Mouse (Mus musculus): ENCODE data around the gene Atp13a1. TPM values are rescaled to one million over a fixed set of nuclear protein-coding genes. Genes with fewer than 3 reads are reported as not detected.

The Atp13a1 gene
- total RNA-seq (2021): 1 to 10 TPM; 8.4 to 9.4 TPM
- long read RNA-seq, experiment 1, transcript Atp13a1-201 (26 exons, 3,915 nt): major isoform, 23 of 29 reads
- long read RNA-seq, experiment 1, partial matches to known transcripts: 2 of 29 reads
- long read RNA-seq, experiment 1, other reads (novel, unspliced or antisense): 4 of 29 reads
- long read RNA-seq, experiment 2, transcript Atp13a1-201 (26 exons, 3,915 nt): major isoform, 14 of 22 reads
- long read RNA-seq, experiment 2, partial matches to known transcripts: 2 of 22 reads
- long read RNA-seq, experiment 2, other reads (novel, unspliced or antisense): 6 of 22 reads

DNA sequence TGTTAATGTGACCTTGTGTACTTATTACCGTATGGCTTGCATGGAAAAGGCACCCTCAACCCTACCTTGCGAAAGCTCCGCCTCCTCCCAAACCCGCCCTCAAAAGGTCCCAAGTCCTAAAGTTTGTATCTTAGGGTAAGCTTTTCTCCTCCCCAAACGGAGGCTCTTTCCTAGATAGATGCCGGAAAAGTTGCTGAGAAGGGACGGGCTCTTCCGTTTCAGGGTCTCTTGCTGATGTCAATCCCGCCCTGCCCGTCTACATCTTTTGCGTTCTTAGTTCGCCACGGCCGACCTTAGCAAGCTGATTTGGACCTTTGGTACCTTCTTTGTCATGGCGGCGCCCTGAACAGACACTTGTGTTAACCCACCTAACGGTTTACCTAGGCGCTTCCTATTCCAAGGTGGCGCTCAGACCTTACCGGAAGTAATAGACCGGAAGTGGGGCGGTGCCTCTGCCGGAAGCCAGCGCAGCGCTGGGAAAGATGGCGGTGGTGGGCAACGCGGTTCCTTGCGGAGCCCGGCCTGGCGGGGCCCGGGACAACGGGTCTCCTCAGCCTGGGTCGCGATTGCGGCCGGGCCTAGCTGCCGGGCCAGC, at the start of gene Atp13a1, which contains the start of gene Zfp866:
Atp13a1 (plus strand) TSS at position 391 of the 595 bp plus-strand sequence.
Zfp866 (minus strand) TSS at position 406 of the 595 bp plus-strand sequence.
- DNase-seq (ENCODE audit: low spot score): peak; percentile 89

DNA sequence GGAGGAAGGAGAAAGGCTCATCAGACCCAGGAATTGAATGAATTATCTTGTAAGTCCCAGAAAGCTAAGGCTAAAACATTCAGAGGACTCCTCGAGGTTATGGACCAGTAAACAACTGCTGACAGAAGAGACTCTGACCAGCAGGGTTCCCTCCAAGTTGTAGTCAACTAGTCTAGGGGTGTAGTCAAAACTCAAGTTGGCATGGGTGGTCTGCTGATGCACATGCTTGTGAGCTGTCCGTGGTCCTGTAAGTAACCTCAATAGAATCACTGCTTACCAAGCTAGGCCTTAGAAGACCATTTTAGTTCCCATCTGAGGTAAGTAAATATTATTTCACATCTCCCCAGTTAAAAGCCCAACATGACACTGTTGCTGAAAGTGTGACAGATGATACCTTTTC, 49.7 kb upstream of the Atp13a1 start:
- no peak for DNase-seq (ENCODE audit: low spot score)

DNA sequence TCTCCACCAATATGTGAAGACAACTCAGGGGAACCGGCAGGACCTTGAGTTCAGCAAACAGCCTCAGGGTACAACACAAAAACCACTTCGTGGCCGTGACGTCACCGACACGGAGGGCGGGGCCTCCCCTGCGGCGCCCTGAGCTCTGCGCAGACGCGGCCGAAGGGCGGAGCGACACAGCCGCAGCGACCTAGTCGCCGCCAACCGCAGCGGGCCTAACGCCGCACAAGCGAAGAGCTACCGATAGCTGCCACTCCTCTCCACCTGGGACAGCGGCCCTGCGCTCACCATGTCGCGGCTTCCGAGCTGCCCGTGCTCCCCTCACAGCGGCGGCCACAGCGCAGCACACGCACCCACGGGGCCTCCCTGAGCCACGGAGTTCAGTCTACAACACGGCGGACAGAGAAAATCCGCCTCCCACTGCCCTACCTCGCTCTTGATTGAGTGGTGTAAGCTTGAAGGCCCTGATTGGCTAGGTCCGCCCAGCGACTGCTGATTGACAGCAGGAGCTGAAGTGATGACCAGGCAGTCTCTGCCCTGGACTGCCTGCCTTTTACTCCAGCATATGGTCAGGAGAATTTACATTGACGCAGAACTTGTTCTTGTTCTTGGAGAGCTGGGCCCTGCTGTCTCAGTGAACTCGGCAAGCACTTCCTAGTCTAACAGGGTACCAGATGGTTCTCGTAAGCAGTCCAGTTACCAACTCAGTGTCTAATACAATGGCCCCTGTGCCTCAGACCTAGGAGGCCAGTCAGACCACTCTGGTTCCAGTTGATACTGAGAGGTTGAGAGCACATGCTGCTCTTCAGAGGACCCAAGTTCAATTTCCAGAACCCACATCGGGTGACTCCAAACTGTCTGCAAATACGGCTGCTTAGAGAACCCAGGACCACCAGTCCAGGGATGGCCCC, 41.2 kb upstream of the Atp13a1 start, which contains the start of gene Zfp963:
Zfp963 (minus strand) TSS at position 427 of the 911 bp plus-strand sequence.
- DNase-seq (ENCODE audit: low spot score): peak; percentile 95

DNA sequence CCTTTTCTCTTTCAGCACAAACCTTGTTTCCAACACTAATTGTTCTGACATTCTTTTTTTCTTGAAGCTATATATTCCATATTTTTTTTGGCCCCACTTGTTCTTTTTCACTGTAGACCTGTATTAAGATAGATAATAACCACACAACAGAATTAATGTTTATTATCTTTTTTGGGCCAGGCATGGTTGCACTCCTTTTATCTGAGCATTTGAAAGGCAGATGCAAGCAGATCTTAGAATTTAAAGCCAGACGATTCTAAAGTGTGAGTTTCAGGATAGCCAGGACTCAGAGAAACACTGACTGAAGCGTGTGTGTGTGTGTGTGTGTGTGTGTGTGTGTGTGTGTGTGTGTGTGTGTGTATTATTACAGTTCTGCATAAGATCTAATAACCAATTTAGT, 38.5 kb upstream of the Atp13a1 start:
- no peak for DNase-seq (ENCODE audit: low spot score)

DNA sequence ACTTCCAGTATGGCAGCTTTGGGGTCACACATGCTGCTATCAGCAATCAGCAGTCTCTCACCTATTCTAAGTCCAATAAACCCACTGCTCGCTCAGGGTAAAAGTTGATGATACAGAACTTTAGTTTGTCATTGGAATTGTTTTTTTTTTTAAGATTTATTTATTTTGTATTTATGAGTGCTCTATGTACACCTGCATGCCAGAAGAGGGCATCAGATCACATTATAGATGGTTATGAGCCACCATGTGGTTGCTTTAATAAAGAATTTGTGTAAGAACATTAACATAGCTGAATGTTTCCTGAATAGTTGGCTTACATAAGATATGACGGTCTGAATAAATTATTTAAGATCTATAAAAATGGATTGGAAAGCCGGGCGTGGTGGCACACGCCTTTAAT, 32.6 kb upstream of the Atp13a1 start:
- DNase-seq (ENCODE audit: low spot score): no peak

DNA sequence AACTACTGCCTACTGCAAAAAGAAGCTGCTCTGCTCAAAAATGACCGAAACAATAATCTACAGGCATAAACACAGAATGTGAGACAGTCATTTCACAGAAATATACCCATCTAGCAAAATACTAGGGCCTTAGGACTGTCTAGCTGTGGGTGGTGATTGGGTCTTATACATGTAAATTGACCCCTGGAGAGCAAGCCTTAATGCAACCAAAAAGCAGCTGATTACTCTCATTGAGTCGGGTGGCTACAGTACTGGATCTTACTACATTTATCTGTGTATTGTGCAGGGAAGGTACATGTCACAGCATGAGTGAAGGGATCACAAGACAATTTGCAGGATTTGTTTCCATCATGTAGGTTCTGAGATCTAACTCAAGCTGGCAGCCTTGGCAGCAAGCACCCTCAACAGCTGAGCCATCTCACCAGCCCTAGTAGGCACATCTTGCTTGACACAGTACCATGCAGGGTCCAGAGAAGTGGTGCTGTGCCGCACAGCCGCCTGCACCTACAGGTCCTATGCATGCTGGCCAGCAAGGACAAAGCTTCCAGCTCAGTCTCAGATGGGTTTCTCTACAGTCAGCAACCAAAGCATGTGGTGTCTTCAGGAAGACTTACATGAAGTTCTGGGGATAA, 29.0 kb upstream of the Atp13a1 start:
- no peak for DNase-seq (ENCODE audit: low spot score)

DNA sequence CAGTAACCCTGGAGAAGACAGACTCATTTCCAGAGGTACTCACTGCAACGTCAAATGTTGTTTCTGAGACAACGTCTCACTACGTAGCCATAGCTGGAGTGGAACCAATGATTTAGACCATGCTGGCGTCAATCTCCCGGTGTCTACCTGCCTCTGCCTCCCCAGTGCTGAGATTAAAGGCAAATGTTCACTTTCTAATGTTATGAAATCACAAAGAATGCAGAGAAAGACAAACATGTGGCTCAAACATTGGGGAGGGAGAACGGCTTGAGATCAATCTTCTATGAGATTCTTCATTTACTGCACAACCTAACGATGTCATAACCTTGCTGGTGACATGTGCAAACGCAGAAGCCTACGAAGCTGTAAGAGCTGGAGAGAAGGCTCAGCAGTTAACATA, 19.7 kb upstream of the Atp13a1 start:
- no peak for DNase-seq (ENCODE audit: low spot score)

DNA sequence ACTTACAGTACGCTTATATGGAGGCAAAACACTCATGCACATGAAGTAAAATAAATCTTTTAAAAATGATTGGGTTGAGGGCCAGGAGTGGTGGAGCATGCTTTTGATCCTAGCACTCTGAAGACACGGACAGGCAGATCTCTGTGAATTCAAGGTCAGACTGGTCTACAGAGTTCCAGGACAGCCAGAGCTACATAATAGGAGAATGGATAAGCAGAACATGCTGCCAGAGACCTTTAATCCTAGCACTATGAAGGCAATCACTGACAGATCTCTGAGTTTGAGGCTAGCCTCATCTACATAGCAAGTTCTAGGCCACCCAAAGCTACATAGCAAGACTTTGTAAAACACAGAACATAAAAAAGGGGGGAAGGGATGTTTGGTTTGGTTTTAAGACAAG, 18.9 kb upstream of the Atp13a1 start:
- DNase-seq (ENCODE audit: low spot score): no peak

DNA sequence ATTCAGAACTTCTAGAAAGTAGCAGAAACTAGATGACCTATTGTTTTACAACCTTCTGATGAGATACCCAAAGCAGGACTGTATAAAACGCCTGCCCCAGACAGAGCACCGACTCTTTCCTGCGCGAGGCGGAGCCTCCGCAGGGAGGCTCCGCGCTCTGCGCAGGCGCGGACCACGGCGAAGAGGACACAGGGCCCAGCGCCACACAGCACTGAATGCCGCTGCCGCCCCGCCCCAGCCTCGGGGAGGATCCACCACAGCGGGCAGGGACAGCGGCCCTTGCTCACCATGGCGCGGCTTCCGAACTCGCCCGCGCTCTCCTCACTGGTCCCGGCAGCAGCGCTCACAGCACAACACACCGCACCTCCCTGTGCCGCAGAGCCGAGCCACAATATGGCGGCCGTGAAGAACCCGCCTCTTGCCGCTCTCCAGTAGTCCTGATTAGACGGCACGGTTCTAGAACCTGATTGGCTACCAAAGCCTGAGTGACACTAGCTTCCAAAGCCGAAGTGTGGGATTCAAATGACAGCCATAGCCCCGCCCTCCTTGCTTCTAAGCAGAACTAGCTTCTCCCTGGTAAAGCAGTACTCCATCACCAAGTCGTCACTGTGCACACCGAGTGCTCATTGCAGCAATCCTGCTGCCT, 16.3 kb upstream of the Atp13a1 start, which contains the start of gene Gm20422:
Gm20422 (minus strand) TSS at position 384 of the 646 bp plus-strand sequence.
- DNase-seq (ENCODE audit: low spot score): peak; percentile 91

DNA sequence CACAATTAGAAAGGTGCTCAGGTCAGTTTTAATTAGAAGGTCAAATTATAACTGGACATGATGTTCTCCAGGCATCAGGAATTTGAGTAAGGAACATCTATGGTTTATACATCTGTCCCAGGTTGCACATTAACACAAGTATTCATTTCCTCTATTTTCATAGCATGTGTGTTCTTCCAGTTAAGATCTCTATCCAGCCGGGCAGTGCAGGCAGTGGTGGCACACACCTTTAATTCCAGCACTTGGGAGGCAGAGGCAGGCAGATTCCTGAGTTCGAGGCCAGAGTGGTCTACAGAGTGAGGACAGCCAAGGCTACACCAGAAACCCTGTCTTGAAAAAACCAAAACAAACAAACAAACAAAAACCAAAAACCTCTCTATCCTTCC, 15.8 kb upstream of the Atp13a1 start:
- no peak for DNase-seq (ENCODE audit: low spot score)

DNA sequence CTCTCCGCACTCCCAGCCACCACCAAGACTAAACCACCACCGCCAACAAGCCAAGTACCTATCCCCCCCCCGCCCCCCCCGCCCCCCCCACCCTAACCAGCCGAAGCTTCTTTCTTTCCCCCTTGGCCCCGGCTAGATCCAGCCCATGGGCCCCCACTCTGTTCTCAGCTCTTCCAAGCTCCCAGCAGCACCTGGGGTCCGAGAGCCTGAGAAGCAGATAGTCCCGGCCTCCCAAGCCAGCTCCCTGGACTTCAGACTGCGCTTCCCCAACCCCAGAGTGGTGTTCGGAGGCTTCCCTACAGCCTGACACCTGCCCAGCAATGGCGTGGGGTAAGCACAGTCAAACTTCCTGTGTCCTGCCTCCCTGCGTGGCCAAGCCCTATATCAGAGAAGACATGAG, 13.9 kb upstream of the Atp13a1 start:
- DNase-seq (ENCODE audit: low spot score): no peak

DNA sequence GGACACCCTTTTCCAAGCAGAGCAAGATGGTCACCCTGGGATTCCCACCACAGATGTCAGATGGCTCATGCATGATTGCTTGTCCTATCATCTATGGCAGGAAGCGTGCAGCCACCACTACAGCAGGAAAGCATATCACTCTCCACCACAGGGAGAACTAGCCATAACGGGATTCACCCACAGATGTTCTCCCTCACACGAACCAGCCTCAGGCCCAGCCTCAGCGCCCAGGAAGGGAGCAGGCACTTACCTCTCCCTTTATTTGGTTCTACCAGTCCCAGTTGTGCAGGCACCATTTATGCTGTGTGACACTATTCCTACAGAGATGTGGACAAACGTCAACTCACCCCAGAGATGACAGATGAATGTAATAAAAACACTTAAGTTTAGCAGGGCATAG, 1.9 kb upstream of the Atp13a1 start:
- DNase-seq (ENCODE audit: low spot score): no peak

DNA sequence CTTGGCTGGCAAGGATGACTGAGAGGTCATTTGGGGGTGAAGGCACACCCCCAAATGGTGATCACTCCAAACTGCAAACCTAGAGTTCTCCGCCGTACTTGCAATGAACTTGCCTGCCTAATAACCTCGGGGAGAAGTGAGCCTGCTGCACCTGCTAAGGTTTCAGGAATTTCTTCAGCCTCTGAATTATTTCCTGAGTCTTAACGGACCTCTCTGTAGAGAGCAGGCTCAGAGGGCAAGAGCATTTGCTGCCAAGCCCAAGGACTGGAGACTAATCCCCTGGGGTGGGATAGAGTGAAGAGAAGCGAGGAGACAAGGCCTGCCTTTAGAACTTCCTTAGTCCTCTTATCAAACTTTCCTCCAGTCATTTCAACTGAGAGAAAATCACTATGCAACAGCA, 1.2 kb upstream of the Atp13a1 start:
- DNase-seq (ENCODE audit: low spot score): no peak

DNA sequence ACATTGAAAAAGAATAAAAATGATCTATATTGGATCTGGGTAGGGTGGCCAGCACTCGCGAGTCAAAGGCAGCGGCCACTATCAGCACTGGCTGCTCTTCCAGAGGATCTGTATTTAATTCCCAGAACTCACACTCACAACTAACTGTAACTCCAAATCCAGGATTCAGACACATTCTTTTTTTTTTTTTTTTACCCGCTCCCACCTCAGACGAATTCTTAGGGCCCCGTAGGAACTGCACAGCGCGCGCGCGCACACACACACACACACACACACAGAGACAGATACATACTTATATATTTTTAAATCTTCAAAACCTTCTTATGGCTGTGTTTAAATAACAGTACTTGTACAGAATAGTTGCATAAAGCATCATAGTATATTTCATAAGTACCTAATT, 599 bp upstream of the Atp13a1 start:
- no peak for DNase-seq (ENCODE audit: low spot score)

DNA sequence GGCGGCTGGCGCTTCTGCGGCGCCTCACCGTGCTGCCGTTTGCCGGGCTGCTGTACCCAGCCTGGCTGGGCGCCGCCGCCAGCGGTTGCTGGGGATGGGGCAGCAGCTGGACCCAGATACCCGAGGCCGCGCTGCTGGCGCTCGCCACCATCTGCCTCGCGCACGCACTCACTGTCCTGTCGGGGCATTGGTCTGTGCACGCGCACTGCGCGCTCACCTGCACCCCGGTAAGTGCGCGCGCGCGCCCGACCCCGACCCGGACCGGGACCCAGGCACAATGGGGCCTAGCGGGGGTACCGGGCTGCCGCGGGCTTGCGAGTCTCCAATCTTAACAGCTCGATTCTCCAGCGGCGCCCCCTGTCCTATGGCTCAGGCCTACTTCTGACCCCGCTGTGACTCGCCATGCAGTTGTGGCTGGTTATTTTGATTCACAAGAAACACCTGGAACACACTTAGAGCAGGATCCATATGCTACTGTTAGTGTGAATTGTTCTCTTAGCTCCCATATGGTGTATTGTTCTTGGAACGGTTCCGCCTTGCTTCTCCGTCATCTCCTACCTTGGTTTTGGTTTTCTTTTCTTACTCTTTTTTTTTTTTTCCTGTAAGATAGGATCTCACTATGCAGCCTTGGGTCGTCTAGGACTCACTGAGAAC, 579 bp downstream of the Atp13a1 start:
- DNase-seq (ENCODE audit: low spot score): no peak

DNA sequence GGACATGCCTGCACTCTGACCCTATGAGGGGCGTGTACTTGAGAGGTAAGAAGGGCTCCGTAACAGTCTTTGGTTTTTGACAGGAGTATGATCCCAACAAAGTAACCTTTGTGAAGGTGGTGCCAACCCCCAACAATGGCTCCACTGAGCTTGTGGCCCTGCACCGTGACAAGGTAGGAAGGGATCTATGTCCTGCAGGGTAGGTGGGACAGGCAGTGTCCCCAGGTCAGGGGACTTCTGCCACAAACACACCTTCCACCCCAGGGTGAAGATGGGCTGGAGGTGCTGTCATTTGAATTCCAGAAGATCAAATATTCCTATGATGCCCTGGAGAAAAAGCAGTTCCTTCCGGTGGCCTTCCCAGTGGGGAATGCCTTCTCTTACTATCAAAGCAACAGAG, 2.7 kb downstream of the Atp13a1 start:
- no peak for DNase-seq (ENCODE audit: low spot score)

DNA sequence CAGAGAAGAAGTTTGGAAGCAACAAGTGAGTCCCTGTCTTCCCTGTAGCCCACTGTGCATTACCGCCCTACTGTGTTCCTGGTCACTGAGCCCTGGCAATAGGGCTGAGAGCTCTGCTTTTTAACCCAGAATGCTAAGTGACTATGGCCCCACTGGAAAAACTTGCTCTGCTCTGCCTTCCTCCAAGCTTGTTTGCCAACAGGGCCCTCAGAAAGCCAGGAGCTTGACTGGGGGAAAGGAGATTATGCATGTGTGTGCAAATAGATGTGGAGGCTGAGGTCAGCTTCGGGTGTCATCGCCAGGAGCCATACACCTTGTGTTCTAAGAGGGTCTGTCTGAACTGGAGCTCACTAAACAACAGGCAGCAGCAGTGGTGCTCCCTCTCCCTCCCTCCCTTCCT, 3.1 kb downstream of the Atp13a1 start:
- no peak for DNase-seq (ENCODE audit: low spot score)

DNA sequence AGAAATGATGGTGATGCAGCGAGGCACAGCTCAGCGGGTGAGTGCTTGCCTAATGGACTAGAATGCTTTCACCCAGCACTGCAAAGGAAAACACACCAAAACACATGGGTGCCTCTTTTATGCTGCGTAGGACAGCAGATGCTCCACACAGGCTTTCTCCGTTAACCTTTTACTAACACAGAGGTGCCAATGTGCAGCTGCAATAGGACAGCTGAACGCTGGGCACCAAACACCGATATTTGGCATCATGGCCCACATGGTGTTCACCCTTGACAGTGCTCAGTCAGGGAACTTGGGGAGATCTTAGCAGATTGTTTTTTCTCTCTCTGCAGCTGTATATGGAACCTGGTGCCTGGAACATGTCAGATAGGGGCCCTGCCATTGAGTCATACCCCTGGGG, 3.9 kb downstream of the Atp13a1 start:
- no peak for DNase-seq (ENCODE audit: low spot score)

DNA sequence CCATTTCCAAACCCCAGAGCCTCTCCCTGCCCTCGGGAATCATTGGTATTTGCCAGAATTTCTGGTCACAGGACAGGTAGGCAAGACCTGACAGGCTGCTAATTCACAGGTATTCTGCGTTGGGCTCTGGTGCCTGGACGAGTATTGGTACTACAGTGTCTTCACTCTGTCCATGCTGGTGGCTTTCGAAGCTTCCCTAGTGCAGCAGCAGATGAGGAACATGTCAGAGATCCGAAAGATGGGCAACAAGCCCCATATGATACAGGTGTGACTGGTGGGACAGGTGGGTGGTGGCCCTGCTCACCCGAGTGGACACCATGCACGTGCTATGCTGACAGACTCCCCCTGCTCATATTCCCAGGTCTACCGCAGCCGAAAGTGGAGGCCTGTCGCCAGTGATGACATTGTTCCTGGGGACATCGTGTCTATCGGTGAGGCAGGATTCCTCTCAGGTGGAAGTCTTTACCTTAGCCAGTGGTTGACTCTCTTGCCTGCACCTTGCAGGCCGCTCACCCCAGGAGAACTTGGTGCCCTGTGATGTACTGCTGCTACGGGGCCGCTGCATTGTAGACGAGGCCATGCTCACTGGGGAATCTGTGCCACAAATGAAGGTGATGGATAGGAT, 5.9 kb downstream of the Atp13a1 start:
- DNase-seq (ENCODE audit: low spot score): no peak

DNA sequence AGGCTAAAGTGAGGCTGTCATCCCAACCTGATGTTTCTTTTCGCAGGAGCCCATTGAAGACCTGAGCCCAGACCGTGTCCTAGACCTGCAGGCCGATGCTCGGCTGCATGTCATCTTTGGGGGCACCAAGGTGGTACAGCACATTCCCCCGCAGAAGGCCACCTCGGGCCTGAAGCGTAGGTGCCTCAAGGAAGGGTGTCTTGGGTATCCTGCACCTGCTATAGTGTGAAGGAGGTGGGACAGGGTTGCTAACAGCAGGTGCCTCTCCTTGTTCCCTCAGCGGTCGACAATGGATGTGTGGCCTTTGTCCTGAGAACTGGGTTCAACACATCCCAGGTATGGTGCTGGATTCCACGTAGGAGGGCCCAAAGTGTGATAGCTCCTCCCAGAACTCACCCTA, 6.7 kb downstream of the Atp13a1 start:
- DNase-seq (ENCODE audit: low spot score): no peak

Measured in gastrocnemius, adult 18-20 months (tissue).